18 mouse cellular contexts compared by ENCODE assay signal in the genomic region with DNA sequence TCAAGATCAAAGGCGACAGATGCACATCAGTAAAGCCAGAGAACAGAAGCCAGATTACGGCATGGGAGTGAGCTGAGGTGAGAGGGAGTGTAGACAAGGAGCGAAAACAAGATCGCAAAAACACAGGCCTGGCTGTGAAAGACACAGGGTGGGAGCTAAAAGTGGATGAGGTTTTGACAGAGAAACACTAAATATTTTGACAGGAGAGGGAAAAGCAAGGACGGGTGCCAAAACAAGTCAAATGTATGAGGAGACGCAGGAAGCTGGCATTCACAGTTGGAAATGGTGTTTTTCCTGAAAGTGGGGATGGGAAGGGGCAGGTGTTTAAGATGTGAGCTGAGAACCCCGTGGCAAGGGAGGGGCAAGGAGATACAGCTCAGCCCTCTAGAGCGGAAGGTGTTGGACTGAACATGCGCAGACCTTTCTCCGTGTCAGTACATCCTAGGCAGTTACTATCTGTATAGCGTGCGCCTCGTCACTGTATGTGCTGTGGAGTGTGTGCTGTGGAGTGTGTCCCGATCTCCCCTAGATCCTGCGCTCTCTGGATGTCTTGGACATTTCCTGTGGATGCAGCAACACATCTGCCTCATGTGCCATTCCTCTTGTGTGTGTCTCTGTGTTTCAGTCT. TPM values are rescaled to one million over a fixed set of nuclear protein-coding genes. Genes with fewer than 3 reads are reported as not detected.
DNase-seq lines count a peak whose midpoint lies in the region; ATAC-seq and TF ChIP-seq lines count a peak whose summit lies in the region.
"Had no signal": no experiment of that assay in that cellular context is flagged by ENCODE, and none has a peak within 500 bp of the region (broad histone marks: within the 10 kb centered on the region; RNA-seq: fewer than 3 reads in every experiment).

No protein-coding gene starts in this region.

- DNase-seq in forebrain, embryonic 10.5 days (ENCODE audit: extremely low spot score, low spot score) = peak; percentile 12
- peak; percentile 3 for DNase-seq in lung, adult 2 months
- no peak for DNase-seq in lung, postnatal 10 days
- peak; percentile 5 to 39 for DNase-seq in urinary bladder, postnatal 4 days (ENCODE audit: low spot score in 2 of 2)
- no peak for DNase-seq in urinary bladder, adult 2 months (ENCODE audit: low spot score)
- DNase-seq in adrenal gland, postnatal 14 days = no peak
- no peak for DNase-seq in thymus, postnatal 0 days (ENCODE audit: low spot score)
- DNase-seq: cerebellum, adult 18-20 months; gastrocnemius, postnatal 14 days; right cerebral cortex, postnatal 14 days had no signal

- no peak overlapping the region for H3K4me2 ChIP-seq in forebrain, embryonic 12.5 days
- H3K4me2 ChIP-seq: heart, embryonic 12.5 days; limb, embryonic 13.5 days; lung, embryonic 15.5 days had no signal

- H3K4me3 ChIP-seq in forebrain, embryonic 10.5 days = no peak overlapping the region
- no peak overlapping the region for H3K4me3 ChIP-seq in forebrain, embryonic 12.5 days (replicated peaks)
- no peak overlapping the region for H3K4me3 ChIP-seq in lung, adult 2 months (replicated peaks; ENCODE audit: extremely low read depth, low read depth, low read length)
- H3K4me3 ChIP-seq: heart, embryonic 12.5 days; limb, embryonic 13.5 days; lung, embryonic 15.5 days; myocyte had no signal

- no peak for TF ChIP-seq CTCF in lung, adult 2 months (IDR thresholded peaks at IDR 0.05; ENCODE audit: insufficient read depth, low read length)

- no peak overlapping the region for H3K9ac ChIP-seq in forebrain, embryonic 12.5 days
- H3K9ac ChIP-seq: heart, embryonic 12.5 days; limb, embryonic 13.5 days; lung, embryonic 15.5 days had no signal

- no peak for ATAC-seq in forebrain, embryonic 12.5 days (ENCODE audit: low FRiP score)
- ATAC-seq: activated CD4-positive, CD25-positive, alpha-beta regulatory T cell, adult 4 months had no signal

- peaks cover 25% of the 10 kb centered on the region for H3K27me3 ChIP-seq in forebrain, embryonic 10.5 days (ENCODE audit: poor library complexity, severe bottlenecking)
- H3K27me3 ChIP-seq in forebrain, embryonic 12.5 days = peaks cover 35% of the 10 kb centered on the region

- 76% methylated on average over 15 of the region's 15 CpGs for WGBS in forebrain, embryonic 10.5 days
- 59% methylated on average over 15 of the region's 15 CpGs for WGBS in forebrain, embryonic 12.5 days
- 35% methylated on average over 15 of the region's 15 CpGs for WGBS in lung, adult 2 months

- peak; percentile 14; the same call in 1 of the 2 replicates for TF ChIP-seq POLR2A in lung, adult 2 months (IDR thresholded peaks at IDR 0.05; ENCODE audit: borderline replicate concordance, extremely low read depth, low read depth, low read length)

- H3K9me3 ChIP-seq in forebrain, embryonic 10.5 days = no peaks in the 10 kb centered on the region
- H3K9me3 ChIP-seq in forebrain, embryonic 12.5 days = no peaks in the 10 kb centered on the region
- H3K9me3 ChIP-seq: heart, embryonic 12.5 days; limb, embryonic 13.5 days; lung, embryonic 15.5 days had no signal

- H3K4me1 ChIP-seq in forebrain, embryonic 10.5 days = peaks cover 7% of the 10 kb centered on the region; the same call in 1 of the 2 replicates
- H3K4me1 ChIP-seq in forebrain, embryonic 12.5 days = no peaks in the 10 kb centered on the region
- H3K4me1 ChIP-seq in lung, adult 2 months (ENCODE audit: control insufficient read depth, insufficient read depth, low read length) = 0 out of 2 replicates have a peak, but pooled peaks cover 5% of the 10 kb centered on the region
- H3K4me1 ChIP-seq: heart, embryonic 12.5 days; limb, embryonic 13.5 days; lung, embryonic 15.5 days had no signal

- H3K36me3 ChIP-seq in forebrain, embryonic 10.5 days (replicated peaks) = no peaks in the 10 kb centered on the region
- H3K36me3 ChIP-seq in forebrain, embryonic 12.5 days (replicated peaks) = no peaks in the 10 kb centered on the region
- H3K36me3 ChIP-seq: heart, embryonic 12.5 days; limb, embryonic 13.5 days; lung, embryonic 15.5 days had no signal

- no peak overlapping the region for H3K27ac ChIP-seq in forebrain, embryonic 10.5 days
- H3K27ac ChIP-seq in forebrain, embryonic 12.5 days = no peak overlapping the region
- H3K27ac ChIP-seq: limb, embryonic 13.5 days; lung, embryonic 15.5 days had no signal

RNA-seq across cellular contexts. Expression of a gene that starts 33.3 kb away (rescaled TPM):
- 0.73 and 1.2 TPM in 2 replicates for polyA plus RNA-seq in forebrain, embryonic 10.5 days (2016; fragmentation: Nextera tagmentation; extraction: Ambion mirVana)
- 1.2 and 2.1 TPM in 2 replicates for polyA plus RNA-seq in forebrain, embryonic 12.5 days (2016; fragmentation: Nextera tagmentation; extraction: Ambion mirVana)
- 5.1 and 5.5 TPM in 2 replicates for polyA plus RNA-seq in lung, adult 2 months (2012; rRNA removed)
- polyA plus RNA-seq in urinary bladder, adult 2 months (2012; rRNA removed) = 5.0 and 8.2 TPM in 2 replicates
- total RNA-seq in adrenal gland, postnatal 14 days (2021) = 14.4 and 20.7 TPM in 2 replicates
- polyA plus RNA-seq in thymus, postnatal 0 days (2015; fragmentation: Nextera tagmentation; extraction: Ambion mirVana) = 1.7 and 2.2 TPM in 2 replicates
- total RNA-seq: common myeloid progenitor, adult 5-6 weeks; hematopoietic stem cell, adult 5-6 weeks had no signal
- polyA plus RNA-seq: activated CD4-positive, CD25-positive, alpha-beta regulatory T cell, adult 4 months had no signal

Comparison
In these comparisons a context has a peak if more than half of its experiments do, and no peak if none do; other contexts are left out.
1. DNase-seq: peak in forebrain, embryonic 10.5 days (single experiment), lung, adult 2 months (single experiment) and urinary bladder, postnatal 4 days (2 of 2); none in lung, postnatal 10 days (single experiment), urinary bladder, adult 2 months (single experiment), adrenal gland, postnatal 14 days (single experiment) and thymus, postnatal 0 days (single experiment).